Mouse (Mus musculus) CH12.LX (cell line): ENCODE data around the gene Tcl1b5.
"Not testable (repeated sequence)": the region's sequence is repeated elsewhere in the genome, so short reads cannot be mapped to it uniquely, and the experiment has no call there.

ENCODE experiments used
- BHLHE40 ChIP-seq: IDR thresholded peaks from 2 replicates; pipeline ENCODE4 v1.6.1; 2011; ENCODE audit warnings: mild to moderate bottlenecking, low read depth, low read length, improper control_type of control experiment
- CHD2 ChIP-seq: IDR thresholded peaks from 2 replicates; pipeline ENCODE4 v1.6.1; 2011; ENCODE audit warnings: low read length, improper control_type of control experiment
- CTCF ChIP-seq, 2 experiments: IDR thresholded peaks in 1 of 2; conservative IDR thresholded peaks in 1 of 2; 2 replicates each; pipeline ENCODE4 v1.5.1; 2011 to 2012; ENCODE audit warnings: low read depth in 2 of 2, low read length in 2 of 2, improper control_type of control experiment in 1 of 2, inconsistent platforms in 1 of 2, mild to moderate bottlenecking in 1 of 2, moderate library complexity in 1 of 2
- EP300 ChIP-seq: IDR thresholded peaks from 2 replicates; pipeline ENCODE4 v1.6.1; 2011; ENCODE audit warnings: low read length, improper control_type of control experiment
- JUND ChIP-seq: conservative IDR thresholded peaks from 2 replicates; pipeline ENCODE4 v1.6.1; 2011; ENCODE audit warnings: low read depth, low read length, improper control_type of control experiment
- MAX ChIP-seq: IDR thresholded peaks from 2 replicates; pipeline ENCODE4 v1.6.1; 2011; ENCODE audit warnings: low read length, improper control_type of control experiment
- MEF2A ChIP-seq: IDR thresholded peaks from 2 replicates; pipeline ENCODE4 v1.6.1; 2014; ENCODE audit warnings: low read depth, mild to moderate bottlenecking, inconsistent platforms, low read length, improper control_type of control experiment, borderline replicate concordance
- POLR2A ChIP-seq: IDR thresholded peaks from 2 replicates; pipeline ENCODE4 v1.6.1; 2011; ENCODE audit warnings: low read depth, mild to moderate bottlenecking, improper control_type of control experiment, low read length
- POLR2AphosphoS2 ChIP-seq: IDR thresholded peaks from 2 replicates; pipeline ENCODE4 v1.6.1; 2011; ENCODE audit warnings: low read depth, low read length, improper control_type of control experiment
- SMC3 ChIP-seq: IDR thresholded peaks from 2 replicates; pipeline ENCODE4 v1.6.1; 2011; ENCODE audit warnings: low read depth, low read length, improper control_type of control experiment
- TCF12 ChIP-seq: IDR thresholded peaks from 2 replicates; pipeline ENCODE4 v1.6.1; 2014; ENCODE audit warnings: low read depth, mild to moderate bottlenecking, inconsistent platforms, low read length, improper control_type of control experiment
- ZKSCAN1 ChIP-seq: IDR thresholded peaks from 2 replicates; pipeline ENCODE4 v1.6.1; 2012; ENCODE audit warnings: low read depth, inconsistent platforms, low read length, improper control_type of control experiment, borderline replicate concordance

DNA sequence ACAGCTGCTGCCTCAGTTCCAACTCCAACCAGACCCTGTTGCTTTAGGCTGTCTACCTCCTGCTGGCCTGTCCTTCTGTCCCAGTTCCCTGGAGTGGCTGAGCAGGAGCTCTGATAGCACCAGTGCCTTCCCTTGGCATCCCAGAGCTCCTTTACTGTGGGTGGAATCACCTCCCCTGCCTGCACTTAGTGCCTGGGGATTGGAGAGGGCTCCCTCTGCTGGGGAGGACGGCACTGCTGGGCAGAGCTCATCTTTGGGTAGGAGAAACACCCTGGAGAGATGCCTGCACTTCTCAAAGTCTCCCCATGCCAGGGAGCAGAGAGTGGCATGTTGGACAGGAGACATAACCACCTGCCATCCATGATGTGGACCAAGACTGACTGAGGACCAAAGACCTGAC, 31.2 kb upstream of the Tcl1b5 start:
- not testable (repeated sequence) for TF ChIP-seq MEF2A; ZKSCAN1; CTCF (conservative IDR thresholded peaks at IDR 0.05 in 1 of 2, IDR thresholded peaks at IDR 0.05 in 1 of 2; ENCODE audit: low read depth in 2 of 2, low read length in 2 of 2); TCF12; POLR2A; BHLHE40; EP300; MAX; CHD2; SMC3; POLR2AphosphoS2; JUND
